Mouse (Mus musculus) liver, embryonic 16.5 days (tissue): Measurements from ENCODE around the gene Gm3755. TPM values are rescaled to one million over a fixed set of nuclear protein-coding genes. Genes with fewer than 3 reads are reported as not detected.
"Not testable (repeated sequence)": the region's sequence is repeated elsewhere in the genome, so short reads cannot be mapped to it uniquely, and the experiment has no call there.

Source experiments
- ATAC-seq: fragments of 200-750 bp; cut with Nextera tagmentation; 2 replicates; pipeline ENCODE4 v1.8.0; 2017; ENCODE audit warnings: low read depth, mild to moderate bottlenecking, moderate number of reproducible peaks, moderate library complexity
- H3K27ac ChIP-seq: fragments of 300-500 bp; sonication (generic); 2 replicates; pipeline ENCODE4 v1.5.1; 2014; ENCODE audit warnings: mild to moderate bottlenecking, low read length
- H3K27me3 ChIP-seq: fragments of 300-500 bp; sonication (generic); 2 replicates; pipeline ENCODE4 v1.6.1; 2014; ENCODE audit warnings: low read depth, low read length, mixed read lengths; ENCODE audit not compliant: control insufficient read depth, insufficient read depth
- H3K36me3 ChIP-seq: fragments of 300-500 bp; sonication (generic); 2 replicates; pipeline ENCODE4 v1.6.1; 2014; ENCODE audit warnings: mild to moderate bottlenecking; ENCODE audit not compliant: control insufficient read depth, insufficient read depth
- H3K4me1 ChIP-seq: fragments of 300-500 bp; sonication (generic); 2 replicates; pipeline ENCODE4 v1.6.1; 2014; ENCODE audit warnings: low read depth, low read length, mixed read lengths; ENCODE audit not compliant: control insufficient read depth
- H3K4me2 ChIP-seq: fragments of 300-500 bp; sonication (generic); 2 replicates; pipeline ENCODE4 v1.6.1; 2014; ENCODE audit warnings: low read depth, low read length, mixed read lengths
- H3K4me3 ChIP-seq: fragments of 300-500 bp; sonication (generic); 2 replicates; pipeline ENCODE4 v1.5.1; 2014; ENCODE audit warnings: low read depth, mild to moderate bottlenecking, low read length
- H3K9ac ChIP-seq: fragments of 300-500 bp; sonication (generic); 2 replicates; pipeline ENCODE4 v1.6.1; 2014; ENCODE audit warnings: low read depth, low read length
- H3K9me3 ChIP-seq: fragments of 300-500 bp; sonication (generic); replicated peaks from 2 replicates; pipeline ENCODE4 v1.6.1; 2016; ENCODE audit warnings: low read length; ENCODE audit not compliant: control insufficient read depth
- WGBS: fragments of 180-500 bp; shearing (Covaris S2); extraction: QIAGEN DNeasy Blood & Tissue Kit; methylation state at CpG from one replicate; pipeline ENCODE4 v1.1.7; 2014; ENCODE audit not compliant: insufficient replicate concordance; 5-methylcytosine and 5-hydroxymethylcytosine counted together
- polyA plus RNA-seq: library from polyadenylated mRNA; unstranded; fragments of >200 nt; fragmentation: Nextera tagmentation; extraction: Ambion mirVana; gene quantifications from 2 replicates; pipeline ENCODE4 v1.2.1, GENCODE M21; 2015

Gene Gm3755
- 0.07 and 0.08 TPM in 2 replicates for polyA plus RNA-seq

- H3K9me3 ChIP-seq, ATAC-seq, H3K27ac ChIP-seq, H3K4me2 ChIP-seq, H3K4me3 ChIP-seq, H3K27me3 ChIP-seq, H3K36me3 ChIP-seq, H3K4me1 ChIP-seq, H3K9ac ChIP-seq: not testable (repeated sequence)
- no CpG with 5 or more reads among the region's 2 CpGs for WGBS
Measured at GRCm38 (mm10) chr14:7450817-7451216, at the start of gene Gm3755. Gene Gm3755 (minus strand): TSS chr14:7450917.

- H3K4me3 ChIP-seq, result not testable (repeated sequence)
Measured at GRCm38 (mm10) chr14:7488731-7489130, 38.0 kb upstream of the Gm3755 start.

GRCm38 (mm10) chr14:7483662-7484061, 32.9 kb upstream of the Gm3755 start, which contains the start of gene Gm3752:
Gene Gm3752 (minus strand): TSS chr14:7483762.
- H3K4me3 ChIP-seq, H3K4me2 ChIP-seq, H3K36me3 ChIP-seq, H3K27me3 ChIP-seq, ATAC-seq, H3K9ac ChIP-seq, H3K9me3 ChIP-seq, H3K27ac ChIP-seq, H3K4me1 ChIP-seq: not testable (repeated sequence)
- WGBS, result 67% methylated on average over 1 of the region's 3 CpGs

More at GRCm38 (mm10) chr14:7488731-7489130, 38.0 kb upstream of the Gm3755 start:
- 0% methylated on average over 10 of the region's 18 CpGs for WGBS
- H3K9ac ChIP-seq, H3K4me1 ChIP-seq, H3K4me2 ChIP-seq, H3K36me3 ChIP-seq, ATAC-seq, H3K9me3 ChIP-seq, H3K27me3 ChIP-seq, H3K27ac ChIP-seq: not testable (repeated sequence)

GRCm38 (mm10) chr14:7422496-7422895, 28.2 kb downstream of the Gm3755 start:
- H3K4me3 ChIP-seq, ATAC-seq, H3K27ac ChIP-seq, H3K36me3 ChIP-seq, H3K4me2 ChIP-seq, H3K9me3 ChIP-seq, H3K27me3 ChIP-seq, H3K4me1 ChIP-seq, H3K9ac ChIP-seq: not testable (repeated sequence)
- WGBS, result 45% methylated on average over 2 of the region's 2 CpGs

Other genes starting within 250 kb of the Gm3755 start
- not detected in 2 replicates for gene Gm3727, start 186.2 kb downstream of the Gm3755 start, polyA plus RNA-seq
- not detected in 2 replicates for gene Gm3739, start 135.9 kb downstream of the Gm3755 start, polyA plus RNA-seq
- gene Gm5797, start 118.5 kb downstream of the Gm3755 start, polyA plus RNA-seq, result not detected in 2 replicates
- gene Gm8374, start 85.8 kb downstream of the Gm3755 start, polyA plus RNA-seq, result not detected in 2 replicates
- gene Gm3752, start 32.8 kb upstream of the Gm3755 start, polyA plus RNA-seq, result not detected in 2 replicates
- gene Gm3558, start 117.6 kb upstream of the Gm3755 start, polyA plus RNA-seq, result 0.05 TPM in 1 of 2 replicates, not detected in the other
- not detected in 2 replicates for gene Gm10338, start 144.7 kb upstream of the Gm3755 start, polyA plus RNA-seq
- not detected in 2 replicates for gene Gm10128, start 193.1 kb upstream of the Gm3755 start, polyA plus RNA-seq